Mouse (Mus musculus): ENCODE data around the gene Zfp873. TPM values are rescaled to one million over a fixed set of nuclear protein-coding genes. Genes with fewer than 3 reads are reported as not detected.
"Not testable (repeated sequence)": the region's sequence is repeated elsewhere in the genome, so short reads cannot be mapped to it uniquely, and the experiment has no call there.

Zfp873 gene
- polyA plus RNA-seq, 1 experiment from 2014 or later = 15.0 TPM

- H3K4me3 ChIP-seq (ENCODE audit: low read depth, low read length) = peak overlapping the region; percentile 40
- WGBS = 35% methylated on average over 10 of the region's 14 CpGs
- not testable (repeated sequence) for DNase-seq (ENCODE audit: low spot score); H3K27me3 ChIP-seq (ENCODE audit: control insufficient read depth, insufficient read depth, low read length); H3K9me3 ChIP-seq (replicated peaks; ENCODE audit: control insufficient read depth, low read length); ATAC-seq (replicated peaks; ENCODE audit: insufficient number of reproducible peaks, low FRiP score, low TSS enrichment, low read depth); H3K4me1 ChIP-seq (ENCODE audit: control insufficient read depth, insufficient read depth, low read length); H3K36me3 ChIP-seq (replicated peaks; ENCODE audit: control insufficient read depth, insufficient read depth, low read depth, low read length)
- peak overlapping the region; percentile 13 for H3K4me2 ChIP-seq (ENCODE audit: low read depth, low read length)
- H3K9ac ChIP-seq (replicated peaks; ENCODE audit: low read length) = peak overlapping the region; percentile 65
- H3K27ac ChIP-seq (replicated peaks; ENCODE audit: low read depth, low read length) = 0 out of 2 replicates have a peak overlapping the region, but pooled peaks have one; percentile 35
Measured at GRCm38 (mm10) chr10:82083622-82083971, 35.7 kb downstream of the Zfp873 start.

Other genes with a start within 250 kb of the Zfp873 start
- gene Gm4767, start 235.9 kb upstream of the Zfp873 start, polyA plus RNA-seq (2014; fragmentation: Nextera tagmentation; extraction: Ambion mirVana) = 4.0 and 4.4 TPM in 2 replicates
- 11.9 and 12.1 TPM in 2 replicates for gene Gm32687, start 184.2 kb upstream of the Zfp873 start, polyA plus RNA-seq (2014; fragmentation: Nextera tagmentation; extraction: Ambion mirVana)
- gene Zfp781, start 117.6 kb upstream of the Zfp873 start, polyA plus RNA-seq (2014; fragmentation: Nextera tagmentation; extraction: Ambion mirVana) = 5.0 and 6.6 TPM in 2 replicates
- 8.1 and 8.4 TPM in 2 replicates for gene BC024063, start 35.2 kb downstream of the Zfp873 start, polyA plus RNA-seq (2014; fragmentation: Nextera tagmentation; extraction: Ambion mirVana)
- 5.4 and 5.7 TPM in 2 replicates for gene AU041133, start 79.9 kb downstream of the Zfp873 start, polyA plus RNA-seq (2014; fragmentation: Nextera tagmentation; extraction: Ambion mirVana)
- 18.3 and 20.1 TPM in 2 replicates for gene Zfp938, start 193.2 kb downstream of the Zfp873 start, polyA plus RNA-seq (2014; fragmentation: Nextera tagmentation; extraction: Ambion mirVana)